Mouse (Mus musculus) kidney, adult 11 months (tissue): ENCODE data around the gene Gjb6.

Experiments used
- DNase-seq: peaks from one replicate; pipeline ENCODE4 v3.0.0; 2022

Gjb6 gene

GRCm38 (mm10) chr14:57133161-57133661, at the start of gene Gjb6:
Gene Gjb6, minus strand, starts transcription at chr14:57133611.
- no peak for DNase-seq

DNA sequence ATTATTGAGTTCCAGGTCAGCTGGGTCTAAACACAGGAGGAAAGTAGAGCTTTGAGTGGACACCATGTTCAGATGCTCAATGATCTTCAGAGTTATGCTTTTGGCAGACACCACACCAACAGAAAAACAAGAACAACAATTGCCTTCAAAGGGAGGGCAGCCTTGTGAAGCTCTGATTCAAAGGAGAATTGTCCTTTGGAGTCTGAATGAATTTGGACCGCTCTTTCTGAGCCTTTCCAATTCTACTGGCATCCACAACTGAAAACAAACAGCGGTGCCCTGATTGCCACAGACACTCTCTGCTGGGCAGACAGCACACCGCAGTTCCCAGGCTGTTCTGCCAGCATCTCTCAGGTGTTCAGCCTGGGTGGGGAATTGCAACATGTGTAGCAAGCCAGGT, 32.1 kb upstream of the Gjb6 start:
- DNase-seq = no peak

GRCm38 (mm10) chr14:57161833-57162232, 28.4 kb upstream of the Gjb6 start:
- DNase-seq = no peak

DNA sequence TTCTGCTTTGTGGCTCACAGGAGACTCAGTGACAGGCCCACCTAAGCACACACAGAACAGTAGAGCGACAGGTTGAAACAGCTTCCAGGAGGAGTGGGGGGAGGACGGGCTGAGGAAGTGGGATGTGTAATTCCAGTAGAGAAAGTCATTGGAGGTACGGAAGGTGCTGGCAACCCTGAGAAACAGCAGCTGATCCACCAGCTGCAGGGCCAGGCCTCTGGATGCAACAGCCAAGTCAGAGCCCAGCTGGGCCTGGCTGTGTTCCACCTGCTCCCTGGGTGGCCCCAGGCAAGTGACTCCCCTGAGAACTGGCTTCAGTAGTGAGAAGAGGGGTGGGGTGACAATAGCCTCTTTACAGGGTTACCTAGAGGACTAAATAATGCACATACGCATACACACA, 27.8 kb upstream of the Gjb6 start:
- no peak for DNase-seq

DNA sequence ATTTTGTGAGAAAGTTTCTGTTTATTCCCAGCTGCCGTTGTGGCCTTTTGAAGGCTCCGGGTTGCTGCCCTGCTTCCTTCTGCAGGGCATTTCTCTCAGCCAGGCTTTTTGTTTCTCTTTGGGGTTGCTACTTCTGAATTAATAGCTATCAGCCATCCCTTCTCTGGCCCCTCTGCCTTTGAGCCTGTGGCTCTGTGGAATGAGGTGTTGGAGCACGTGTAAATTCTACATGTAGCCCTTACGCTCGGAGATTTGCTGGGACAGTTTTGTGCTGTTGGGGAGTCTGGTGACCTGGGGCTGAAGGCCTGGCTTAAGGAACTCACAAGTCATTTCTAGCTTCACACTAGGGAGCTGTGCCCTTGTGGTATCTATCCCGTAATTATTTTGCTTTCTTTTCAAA, 21.5 kb upstream of the Gjb6 start:
- DNase-seq = no peak

- DNase-seq = no peak
Measured at GRCm38 (mm10) chr14:57145741-57146140, 12.3 kb upstream of the Gjb6 start.

- DNase-seq = no peak
Measured at GRCm38 (mm10) chr14:57135265-57135664, 1.9 kb upstream of the Gjb6 start.

DNA sequence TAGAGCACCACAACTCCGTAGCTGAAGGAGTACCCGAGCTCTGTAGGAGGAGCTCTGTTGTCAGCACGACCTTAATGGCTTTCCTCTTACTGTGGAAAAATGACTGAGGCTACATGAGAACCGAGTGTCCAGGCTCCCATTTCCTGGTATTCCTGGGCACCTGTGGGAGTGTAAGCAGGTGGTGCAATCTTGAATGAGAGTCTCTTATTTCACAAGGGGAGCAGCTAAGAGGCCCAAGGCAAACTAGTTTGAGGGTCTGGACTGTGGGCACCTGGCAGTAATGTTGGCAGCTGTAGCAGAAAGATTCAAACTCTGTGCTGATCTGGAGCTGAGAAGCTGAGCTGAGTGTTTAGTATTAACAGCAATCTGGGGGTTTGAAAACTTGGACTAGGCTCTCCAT, 6.0 kb downstream of the Gjb6 start:
- DNase-seq = no peak

DNA sequence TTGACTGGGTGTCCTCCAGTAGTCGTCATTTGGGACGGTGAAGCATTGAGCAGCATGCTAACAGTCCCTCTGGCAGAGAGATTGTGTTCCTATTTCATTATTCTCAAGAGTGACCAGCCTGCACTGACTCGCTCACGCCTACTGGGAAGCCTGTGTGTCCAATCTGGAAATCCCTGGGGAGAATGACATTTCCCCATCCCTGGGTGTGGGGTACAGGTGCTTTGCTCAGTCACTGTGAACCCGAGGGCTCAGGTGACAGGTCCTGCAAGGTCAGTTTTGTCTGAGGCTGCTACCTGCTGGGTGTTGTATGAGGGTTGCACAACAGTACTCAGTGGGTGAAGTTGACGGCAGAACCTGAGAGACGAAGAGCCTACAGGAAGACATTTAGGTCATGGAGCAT, 11.1 kb downstream of the Gjb6 start:
- no peak for DNase-seq

DNA sequence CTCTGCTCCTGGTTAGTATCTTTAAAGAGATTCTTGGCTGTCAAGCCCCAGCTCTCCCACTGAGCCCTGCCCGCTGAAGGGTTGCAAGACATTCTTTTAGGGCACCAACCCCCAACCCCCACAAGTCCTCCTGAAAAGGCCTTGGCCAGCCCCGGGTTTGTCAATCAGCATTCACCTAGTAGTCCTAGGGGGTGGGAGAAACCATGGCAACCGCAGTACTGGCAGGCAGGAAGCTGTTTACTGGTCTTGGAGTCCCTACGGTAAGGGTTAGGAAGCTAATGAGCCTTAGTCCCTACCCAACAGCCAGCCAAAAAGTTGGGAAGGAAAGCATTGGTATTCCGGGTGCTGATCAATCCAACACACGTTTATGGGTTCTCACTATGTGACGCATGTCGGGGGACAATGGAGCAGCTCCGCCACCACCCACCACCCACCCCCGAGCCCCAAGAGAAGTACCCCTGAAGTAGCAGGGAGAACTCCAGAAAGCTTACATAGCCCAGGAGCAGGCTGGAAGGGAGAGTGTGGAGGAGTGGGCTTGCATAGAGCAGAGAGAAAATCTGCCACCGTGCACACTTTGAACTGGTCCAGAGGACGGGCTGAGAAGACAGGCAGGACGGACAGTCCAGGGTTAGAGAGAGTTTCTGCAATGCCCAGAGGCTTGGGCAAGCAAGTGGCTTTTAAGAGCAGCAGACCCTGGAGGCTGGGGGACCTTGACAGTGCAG, 17.4 kb downstream of the Gjb6 start, which contains the start of gene Gm4491:
Gene Gm4491, minus strand, starts transcription at position 61 of the 722 bp plus-strand sequence.
- no peak for DNase-seq

- DNase-seq = no peak
Measured at GRCm38 (mm10) chr14:57109194-57109593, 24.2 kb downstream of the Gjb6 start.

DNA sequence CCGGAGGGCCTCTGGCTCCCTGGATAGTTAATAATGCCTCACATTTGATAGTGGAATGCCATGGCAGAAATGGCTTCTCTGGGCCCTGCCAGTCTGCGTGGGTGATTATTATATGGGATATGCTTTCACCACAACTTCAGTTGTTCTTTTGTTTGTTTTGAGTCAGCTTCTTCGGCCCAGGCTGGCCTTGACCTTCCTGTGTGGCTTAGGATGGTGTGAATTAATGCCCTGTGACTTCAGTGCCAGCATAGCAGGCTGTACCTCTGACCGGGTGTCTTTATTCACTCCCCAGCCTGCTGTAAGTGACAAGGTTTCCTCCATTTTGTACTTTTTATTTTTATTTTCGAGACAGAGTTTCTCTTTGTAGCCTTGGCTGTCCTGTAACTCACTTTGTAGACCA, 25.5 kb downstream of the Gjb6 start:
- no peak for DNase-seq

DNA sequence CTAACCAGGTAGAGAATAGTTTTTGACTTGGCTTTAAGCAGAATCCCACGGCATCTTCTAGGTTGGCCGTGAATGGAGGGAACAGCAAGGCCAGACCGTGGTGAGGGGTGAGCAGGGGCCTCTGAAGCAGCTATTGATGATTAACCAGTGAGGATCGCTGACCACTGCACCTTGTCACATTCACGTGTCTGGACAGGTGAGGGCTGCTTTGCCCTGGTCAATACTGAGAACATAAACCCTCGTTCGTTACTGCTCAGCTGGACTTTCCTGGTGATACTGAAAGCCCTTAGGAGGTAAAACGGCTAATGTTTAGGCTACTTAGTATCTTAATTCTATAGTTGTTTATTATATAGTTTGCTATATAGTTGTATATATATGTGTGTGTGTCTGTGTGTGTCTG, 26.3 kb downstream of the Gjb6 start:
- DNase-seq = peak; percentile 84

DNA sequence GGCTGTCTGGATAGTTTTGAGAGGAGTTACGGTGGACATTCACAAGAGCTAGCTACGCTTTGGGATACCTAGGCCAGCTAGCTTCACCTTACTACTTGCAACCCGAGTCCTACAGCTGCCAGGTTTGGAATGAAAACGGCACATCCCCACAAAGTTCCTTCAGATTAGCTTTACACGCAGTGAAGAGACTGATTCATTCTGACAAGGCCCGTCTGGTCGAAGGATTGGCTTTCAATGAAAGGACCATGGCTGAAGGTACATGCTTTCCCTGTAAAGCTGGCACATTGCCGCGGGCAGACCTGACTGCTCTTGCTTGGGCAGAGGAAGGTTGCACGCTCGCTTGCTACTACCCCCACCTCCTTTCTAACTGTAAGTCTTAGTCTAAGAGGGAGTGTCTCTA, 27.7 kb downstream of the Gjb6 start:
- no peak for DNase-seq

DNA sequence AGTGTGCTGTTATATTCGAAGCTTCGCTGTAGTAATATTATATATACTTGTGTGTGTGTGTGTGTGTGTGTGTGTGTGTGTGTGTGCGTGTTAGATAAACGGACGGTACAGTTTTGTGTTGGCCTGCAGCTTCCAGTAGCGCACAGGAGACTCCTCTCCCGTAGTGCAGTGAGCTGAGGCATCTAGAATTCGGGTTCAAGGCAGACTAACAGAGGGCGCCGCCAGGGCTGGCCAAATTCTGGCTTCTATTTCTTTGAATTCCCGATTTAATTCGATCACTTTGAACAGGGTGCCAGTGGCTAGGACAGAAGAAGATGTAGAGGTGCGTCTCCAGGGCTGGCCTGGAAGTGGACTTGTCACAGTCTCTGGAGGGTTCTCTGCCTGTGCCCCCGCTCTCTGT, 28.3 kb downstream of the Gjb6 start:
- no peak for DNase-seq

DNA sequence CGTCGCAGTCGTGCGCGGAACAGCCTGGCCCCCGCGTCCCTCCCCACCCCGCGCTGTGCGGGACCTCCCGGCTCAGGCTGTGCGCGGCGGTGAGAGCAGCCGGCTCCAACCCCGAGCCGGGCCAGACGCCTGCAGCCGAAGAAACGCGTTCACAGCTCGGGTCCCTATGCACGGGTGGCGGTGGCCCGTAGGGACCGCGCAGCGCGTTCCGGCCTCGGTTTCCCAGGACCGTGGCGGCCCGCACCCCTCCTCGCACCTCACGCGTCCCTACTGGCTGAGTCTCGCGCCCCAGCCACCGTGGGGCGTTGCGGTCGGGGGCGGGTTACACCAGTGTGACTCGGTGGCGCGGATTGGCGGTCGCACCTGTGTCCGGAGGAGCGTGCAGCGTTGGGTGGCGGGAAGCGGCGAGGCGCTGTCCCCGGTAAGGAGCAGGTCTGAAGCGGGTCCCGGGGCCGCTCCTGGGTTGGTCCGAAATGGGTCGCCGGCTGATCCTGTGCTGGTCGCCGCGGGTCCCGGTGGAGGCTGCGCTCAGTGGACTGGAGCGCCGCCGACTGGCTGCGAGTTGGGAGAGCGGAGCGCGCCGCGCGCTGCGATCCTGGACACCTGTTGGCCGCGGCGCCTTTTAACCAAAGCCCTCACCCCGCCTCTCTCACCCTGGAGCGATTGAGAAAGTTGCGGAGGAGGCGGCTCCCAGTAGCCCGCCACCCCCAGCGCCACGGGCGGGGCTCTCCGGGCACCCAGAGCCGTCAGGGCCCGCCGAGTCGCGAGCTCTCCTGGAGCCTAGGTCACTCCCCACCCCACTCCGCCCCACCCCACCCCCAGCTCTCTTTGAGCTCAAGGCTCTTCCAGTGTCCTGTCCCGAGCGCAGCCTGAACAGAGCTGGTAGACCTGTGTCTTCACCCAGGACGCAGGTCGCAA, 29.0 kb downstream of the Gjb6 start, which contains the start of gene Gjb2:
Gene Gjb2, minus strand, starts transcription at position 597 of the 918 bp plus-strand sequence.
- DNase-seq = peak; percentile 88

DNA sequence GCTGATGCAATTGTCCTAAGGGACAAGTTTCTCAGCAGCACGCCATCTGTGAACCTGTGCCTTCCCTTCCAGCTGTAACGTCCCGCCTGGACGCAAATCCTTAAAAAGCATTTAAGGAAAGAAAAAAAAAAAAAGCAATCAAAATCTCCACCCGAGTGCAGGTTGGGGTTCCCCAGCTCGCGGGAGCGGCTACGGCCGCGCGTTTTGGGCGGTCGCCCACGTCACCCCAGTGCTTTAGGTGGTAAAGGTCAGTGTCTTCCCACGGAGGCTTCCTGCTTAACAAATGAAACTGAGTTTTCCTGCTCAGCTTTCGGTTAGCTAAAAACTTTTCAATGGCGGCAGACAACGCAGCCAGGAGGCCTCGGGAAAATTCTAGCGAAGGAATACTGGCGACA, 29.7 kb downstream of the Gjb6 start:
- DNase-seq = no peak

DNA sequence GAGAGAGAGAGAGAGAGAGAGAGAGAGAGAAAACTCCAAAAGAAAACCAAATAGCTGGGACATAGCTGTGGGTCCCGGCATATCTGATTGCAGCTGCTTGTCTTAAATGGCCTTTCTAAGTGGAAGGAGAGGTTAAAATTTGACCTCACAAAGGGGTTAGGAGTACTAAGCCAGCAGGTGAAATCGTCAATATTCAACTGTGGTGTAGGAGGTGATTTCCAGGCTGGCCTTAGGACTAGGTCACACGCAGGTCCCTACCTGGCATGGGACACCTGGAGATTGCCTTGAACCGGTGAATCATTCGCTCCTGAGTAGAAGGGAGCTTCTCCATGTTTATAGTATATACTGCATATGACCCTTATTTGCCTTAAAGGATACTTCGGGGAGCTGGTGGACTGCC, 30.3 kb downstream of the Gjb6 start:
- DNase-seq = no peak

DNA sequence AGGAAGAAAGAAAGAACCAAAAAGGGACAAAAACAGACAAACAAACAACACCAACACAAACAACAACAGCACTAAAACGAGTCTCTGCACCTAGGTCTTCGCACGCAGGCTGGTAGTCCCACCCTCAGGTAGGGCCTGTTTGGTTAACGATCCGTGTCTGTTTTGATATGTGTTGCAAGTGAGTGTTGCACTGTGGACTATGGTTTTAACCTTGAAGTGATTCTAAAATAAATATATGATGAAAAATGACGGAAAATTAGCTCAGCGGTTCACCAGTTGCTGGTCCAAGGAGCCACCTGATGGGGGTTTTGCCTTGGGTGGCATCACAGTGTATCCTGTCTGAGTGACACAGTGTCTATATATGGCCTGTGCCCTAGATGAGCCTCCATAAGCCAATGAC, 31.8 kb downstream of the Gjb6 start:
- no peak for DNase-seq

- DNase-seq = no peak
Measured at GRCm38 (mm10) chr14:57095855-57096254, 37.6 kb downstream of the Gjb6 start.

DNA sequence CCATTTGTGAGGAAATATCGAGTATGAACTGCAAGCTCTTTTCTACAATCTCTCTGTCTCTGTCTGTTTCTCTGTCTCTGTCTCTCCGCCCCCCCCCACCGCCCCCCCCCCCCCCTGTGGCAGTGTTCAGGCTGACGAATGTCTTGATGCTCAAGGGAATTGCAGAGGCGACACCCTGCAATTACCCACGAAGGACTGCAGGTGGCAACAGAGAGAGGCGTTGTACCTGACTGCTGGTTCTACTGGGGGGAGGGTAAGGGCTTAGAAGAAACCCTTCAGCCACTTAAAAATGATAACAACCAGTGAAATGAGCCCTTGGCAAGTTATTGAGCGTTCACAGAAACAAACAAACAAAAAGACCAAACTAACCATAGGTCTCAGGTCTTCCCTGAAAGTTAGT, 40.4 kb downstream of the Gjb6 start:
- DNase-seq = peak; percentile 65

GRCm38 (mm10) chr14:57090001-57090400, 43.4 kb downstream of the Gjb6 start:
- no peak for DNase-seq

DNA sequence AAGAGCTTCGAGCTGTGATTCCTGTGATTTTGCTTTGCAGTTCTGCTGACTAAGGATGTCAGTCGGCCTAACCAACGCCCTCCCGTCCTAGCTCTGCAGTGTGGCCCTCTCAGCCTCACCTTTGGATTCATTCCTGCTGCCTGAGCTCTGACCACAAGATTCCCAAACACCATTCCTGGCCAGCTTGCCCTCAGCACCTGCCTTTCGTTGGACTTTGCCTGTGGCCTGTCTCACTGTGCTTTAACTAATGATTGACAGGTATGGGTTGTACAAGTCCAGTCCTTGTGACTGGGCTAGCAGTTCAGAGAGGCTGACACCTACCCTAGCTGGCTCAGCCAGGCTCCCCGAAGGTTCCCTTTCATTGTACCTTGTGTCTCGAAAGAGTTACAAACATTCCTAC, 44.3 kb downstream of the Gjb6 start:
- peak; percentile 95 for DNase-seq

GRCm38 (mm10) chr14:57084180-57084668, 49.2 kb downstream of the Gjb6 start:
- DNase-seq = peak; percentile 69
